Mouse (Mus musculus): ENCODE data around the gene Slc17a2. TPM values are rescaled to one million over a fixed set of nuclear protein-coding genes. Genes with fewer than 3 reads are reported as not detected.
A peak's percentile ranks its signal among the peaks of the same experiment; 100 is the strongest.
"Not testable (repeated sequence)": the region's sequence is repeated elsewhere in the genome, so short reads cannot be mapped to it uniquely, and the experiment has no call there.

The Slc17a2 gene
- polyA plus RNA-seq, 1 experiment from 2014 or later, result not detected

GRCm38 (mm10) chr13:23763242-23763585 is 43.6 kb upstream of the Slc17a2 start:
- H3K9ac ChIP-seq, result 0 out of 2 replicates have a peak overlapping the region, but pooled peaks have one; percentile 37
- H3K4me2 ChIP-seq (replicated peaks), result peak overlapping the region; percentile 90
- H3K4me3 ChIP-seq (replicated peaks; ENCODE audit: low read length), result peak overlapping the region; percentile 49
- H3K27me3 ChIP-seq (ENCODE audit: control insufficient read depth, insufficient read depth, low read length), result no peaks in the 10 kb centered on the region
- no peak for ATAC-seq (ENCODE audit: low FRiP score)
- WGBS, result under 1% methylated on average over 10 of the region's 10 CpGs
- no peak for DNase-seq (ENCODE audit: low spot score)
- H3K9me3 ChIP-seq (ENCODE audit: control insufficient read depth, low read length), result no peaks in the 10 kb centered on the region
- H3K27ac ChIP-seq, result peak overlapping the region; percentile 87
- peaks cover 26% of the 10 kb centered on the region for H3K4me1 ChIP-seq (replicated peaks; ENCODE audit: control insufficient read depth, insufficient read depth, low read length)
- H3K36me3 ChIP-seq (replicated peaks; ENCODE audit: control insufficient read depth, insufficient read depth), result no peaks in the 10 kb centered on the region

DNA sequence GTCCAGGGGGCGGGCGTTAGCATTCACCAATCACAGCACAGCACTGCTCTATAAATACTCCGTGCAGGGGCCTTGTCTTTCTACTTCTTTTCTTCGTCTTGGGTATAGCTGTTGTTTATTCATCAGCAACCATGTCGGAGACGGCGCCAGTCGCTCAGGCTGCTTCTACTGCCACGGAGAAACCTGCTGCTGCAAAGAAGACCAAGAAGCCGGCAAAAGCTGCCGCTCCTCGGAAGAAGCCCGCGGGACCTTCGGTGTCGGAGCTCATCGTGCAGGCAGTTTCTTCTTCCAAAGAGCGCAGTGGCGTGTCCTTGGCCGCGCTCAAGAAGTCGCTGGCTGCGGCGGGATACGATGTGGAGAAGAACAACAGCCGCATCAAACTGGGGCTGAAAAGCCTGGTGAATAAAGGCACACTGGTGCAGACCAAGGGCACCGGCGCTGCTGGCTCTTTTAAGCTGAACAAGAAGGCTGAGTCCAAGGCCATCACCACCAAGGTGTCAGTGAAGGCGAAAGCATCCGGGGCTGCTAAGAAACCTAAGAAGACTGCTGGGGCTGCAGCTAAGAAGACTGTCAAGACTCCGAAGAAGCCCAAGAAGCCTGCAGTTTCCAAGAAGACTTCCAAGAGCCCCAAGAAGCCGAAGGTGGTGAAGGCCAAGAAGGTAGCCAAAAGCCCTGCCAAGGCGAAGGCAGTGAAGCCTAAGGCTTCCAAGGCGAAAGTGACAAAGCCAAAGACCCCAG is 43.0 kb upstream of the Slc17a2 start, which contains the start of gene Hist1h1a:
Gene Hist1h1a (plus strand): TSS at position 81 of the 738 bp plus-strand sequence.
- H3K27ac ChIP-seq, result peak within 1 kb of the TSS; percentile 87
- peak within 1 kb of the TSS; percentile 49 for H3K4me3 ChIP-seq (replicated peaks; ENCODE audit: low read length)
- H3K9me3 ChIP-seq (ENCODE audit: control insufficient read depth, low read length), result no peaks in the 10 kb centered on the region
- ATAC-seq (ENCODE audit: low FRiP score), result peak; percentile 81
- peaks cover 26% of the 10 kb centered on the region for H3K4me1 ChIP-seq (replicated peaks; ENCODE audit: control insufficient read depth, insufficient read depth, low read length)
- WGBS, result 2% methylated on average over 34 of the region's 34 CpGs
- no peaks in the 10 kb centered on the region for H3K36me3 ChIP-seq (replicated peaks; ENCODE audit: control insufficient read depth, insufficient read depth)
- peak within 1 kb of the TSS; percentile 90 for H3K4me2 ChIP-seq (replicated peaks)
- no peaks in the 10 kb centered on the region for H3K27me3 ChIP-seq (ENCODE audit: control insufficient read depth, insufficient read depth, low read length)
- peak; percentile 87 for DNase-seq (ENCODE audit: low spot score)
- peak within 1 kb of the TSS; percentile 68 for H3K9ac ChIP-seq

GRCm38 (mm10) chr13:23764324-23765171 is 42.2 kb upstream of the Slc17a2 start:
- no peak for ATAC-seq (ENCODE audit: low FRiP score)
- H3K4me3 ChIP-seq (replicated peaks; ENCODE audit: low read length), result peak overlapping the region; percentile 49
- peak overlapping the region; percentile 87; the same call in 1 of the 2 replicates for H3K27ac ChIP-seq
- H3K4me2 ChIP-seq (replicated peaks), result peak overlapping the region; percentile 90
- H3K4me1 ChIP-seq (replicated peaks; ENCODE audit: control insufficient read depth, insufficient read depth, low read length), result peaks cover 26% of the 10 kb centered on the region
- H3K9me3 ChIP-seq (ENCODE audit: control insufficient read depth, low read length), result no peaks in the 10 kb centered on the region
- H3K36me3 ChIP-seq (replicated peaks; ENCODE audit: control insufficient read depth, insufficient read depth), result no peaks in the 10 kb centered on the region
- DNase-seq (ENCODE audit: low spot score), result no peak
- no peaks in the 10 kb centered on the region for H3K27me3 ChIP-seq (ENCODE audit: control insufficient read depth, insufficient read depth, low read length)
- H3K9ac ChIP-seq, result peak overlapping the region; percentile 68; the same call in 1 of the 2 replicates
- WGBS, result 40% methylated on average over 12 of the region's 12 CpGs

DNA sequence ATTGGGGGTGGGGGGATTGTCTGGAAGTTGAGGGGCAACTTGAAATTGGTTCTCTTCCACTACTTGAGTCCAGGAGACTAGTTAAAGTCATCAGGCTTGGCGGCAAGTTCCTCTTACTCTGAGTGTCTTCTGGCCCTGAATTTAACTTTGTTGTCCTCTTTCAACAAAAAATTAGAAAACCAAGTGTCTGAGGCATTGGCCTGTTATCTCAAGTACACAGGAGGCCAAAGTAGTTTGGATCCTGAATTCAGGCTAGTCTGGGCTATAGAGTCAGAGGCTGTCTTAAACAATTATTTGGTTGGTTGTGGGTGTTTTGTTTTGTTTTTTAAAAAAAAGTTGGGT is 41.6 kb upstream of the Slc17a2 start:
- H3K27me3 ChIP-seq (ENCODE audit: control insufficient read depth, insufficient read depth, low read length), result no peaks in the 10 kb centered on the region
- H3K36me3 ChIP-seq (replicated peaks; ENCODE audit: control insufficient read depth, insufficient read depth), result no peaks in the 10 kb centered on the region
- DNase-seq (ENCODE audit: low spot score) (no peak), ATAC-seq (ENCODE audit: low FRiP score) (no peak)
- no peak overlapping the region for H3K4me2 ChIP-seq (replicated peaks)
- H3K4me3 ChIP-seq (replicated peaks; ENCODE audit: low read length), result no peak overlapping the region
- no peak overlapping the region for H3K9ac ChIP-seq
- H3K4me1 ChIP-seq (replicated peaks; ENCODE audit: control insufficient read depth, insufficient read depth, low read length), result peaks cover 22% of the 10 kb centered on the region
- no peaks in the 10 kb centered on the region for H3K9me3 ChIP-seq (ENCODE audit: control insufficient read depth, low read length)
- no peak overlapping the region for H3K27ac ChIP-seq
- WGBS, result 81% methylated on average over 1 of the region's 1 CpGs

- Histone ChIP-seq H3K4me1 (replicated peaks; ENCODE audit: control insufficient read depth, insufficient read depth, low read length) (peaks cover 14% of the 10 kb centered on the region; the same call in 1 of the 2 replicates), H3K9me3 (ENCODE audit: control insufficient read depth, low read length) (no peaks in the 10 kb centered on the region), H3K9ac (no peak overlapping the region), H3K36me3 (replicated peaks; ENCODE audit: control insufficient read depth, insufficient read depth) (no peaks in the 10 kb centered on the region), H3K27me3 (ENCODE audit: control insufficient read depth, insufficient read depth, low read length) (no peaks in the 10 kb centered on the region), H3K4me3 (replicated peaks; ENCODE audit: low read length) (no peak overlapping the region), H3K4me2 (replicated peaks) (no peak overlapping the region), H3K27ac (no peak overlapping the region)
- DNase-seq (ENCODE audit: low spot score) (no peak), ATAC-seq (ENCODE audit: low FRiP score) (no peak)
Measured at GRCm38 (mm10) chr13:23766772-23767171, 40.0 kb upstream of the Slc17a2 start.

GRCm38 (mm10) chr13:23768834-23769397 is 37.9 kb upstream of the Slc17a2 start:
- H3K36me3 ChIP-seq (replicated peaks; ENCODE audit: control insufficient read depth, insufficient read depth), result no peaks in the 10 kb centered on the region
- no peaks in the 10 kb centered on the region for H3K27me3 ChIP-seq (ENCODE audit: control insufficient read depth, insufficient read depth, low read length)
- H3K4me3 ChIP-seq (replicated peaks; ENCODE audit: low read length), result no peak overlapping the region
- H3K27ac ChIP-seq, result no peak overlapping the region
- H3K4me1 ChIP-seq (replicated peaks; ENCODE audit: control insufficient read depth, insufficient read depth, low read length), result peaks cover 6% of the 10 kb centered on the region; the same call in 1 of the 2 replicates
- 52% methylated on average over 5 of the region's 5 CpGs for WGBS
- no peak overlapping the region for H3K9ac ChIP-seq
- H3K4me2 ChIP-seq (replicated peaks), result no peak overlapping the region
- ATAC-seq (ENCODE audit: low FRiP score) (no peak), DNase-seq (ENCODE audit: low spot score) (no peak)
- no peaks in the 10 kb centered on the region for H3K9me3 ChIP-seq (ENCODE audit: control insufficient read depth, low read length)

GRCm38 (mm10) chr13:23769613-23770012 is 37.2 kb upstream of the Slc17a2 start, which contains the start of gene Trim38:
Trim38 (plus strand) TSS chr13:23769913.
- 89% methylated on average over 2 of the region's 2 CpGs for WGBS

DNA sequence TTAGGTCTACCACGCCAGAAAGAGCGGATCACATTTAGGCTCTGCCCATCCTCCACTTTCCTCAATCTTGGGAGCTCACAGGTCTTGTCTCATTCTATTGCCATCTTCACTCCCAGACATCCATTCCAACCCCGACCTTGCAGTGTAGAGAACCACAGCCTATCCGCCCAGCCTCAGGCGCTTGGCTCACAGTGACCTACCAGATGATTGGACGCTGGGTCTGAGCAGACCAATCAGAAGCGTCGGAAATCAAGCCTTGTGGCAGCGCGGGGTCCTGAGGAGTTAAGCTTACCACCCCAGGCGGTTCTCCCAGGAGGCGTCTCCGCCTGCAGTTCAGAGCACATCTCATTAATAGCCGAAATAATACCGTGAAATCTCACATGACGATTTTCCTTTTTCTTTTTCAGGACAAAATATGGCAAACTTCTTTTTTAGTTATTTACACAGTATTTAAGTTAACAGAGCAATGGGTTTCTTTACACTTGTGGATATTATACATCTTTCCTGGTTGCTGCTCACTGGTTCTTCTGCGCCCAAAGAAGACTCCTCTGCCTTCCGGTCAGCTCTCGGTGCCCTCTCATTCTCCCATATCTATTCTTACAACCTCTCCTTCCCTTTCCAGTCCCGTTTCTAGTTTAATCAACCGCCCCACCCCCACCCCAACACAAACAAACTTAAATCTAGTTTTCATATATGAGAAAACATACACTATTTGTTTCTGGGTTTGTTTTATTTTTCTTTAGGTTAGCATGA is 34.1 kb upstream of the Slc17a2 start:
- Histone ChIP-seq H3K9me3 (ENCODE audit: control insufficient read depth, low read length) (no peaks in the 10 kb centered on the region), H3K36me3 (replicated peaks; ENCODE audit: control insufficient read depth, insufficient read depth) (no peaks in the 10 kb centered on the region), H3K4me3 (replicated peaks; ENCODE audit: low read length) (no peak overlapping the region), H3K4me1 (replicated peaks; ENCODE audit: control insufficient read depth, insufficient read depth, low read length) (no peaks in the 10 kb centered on the region; the same call in 1 of the 2 replicates), H3K27ac (no peak overlapping the region), H3K27me3 (ENCODE audit: control insufficient read depth, insufficient read depth, low read length) (no peaks in the 10 kb centered on the region), H3K4me2 (replicated peaks) (peak overlapping the region; percentile 31), H3K9ac (no peak overlapping the region)
- DNase-seq (ENCODE audit: low spot score) (peak; percentile 42), ATAC-seq (ENCODE audit: low FRiP score) (peak; percentile 87)
- WGBS, result 23% methylated on average over 21 of the region's 21 CpGs

More at GRCm38 (mm10) chr13:23769613-23770012, 37.2 kb upstream of the Slc17a2 start, which contains the start of gene Trim38:
- not testable (repeated sequence) for H3K27ac ChIP-seq; H3K4me3 ChIP-seq (replicated peaks; ENCODE audit: low read length); H3K4me1 ChIP-seq (replicated peaks; ENCODE audit: control insufficient read depth, insufficient read depth, low read length); H3K36me3 ChIP-seq (replicated peaks; ENCODE audit: control insufficient read depth, insufficient read depth); H3K27me3 ChIP-seq (ENCODE audit: control insufficient read depth, insufficient read depth, low read length); H3K9me3 ChIP-seq (ENCODE audit: control insufficient read depth, low read length); H3K9ac ChIP-seq; H3K4me2 ChIP-seq (replicated peaks); ATAC-seq (ENCODE audit: low FRiP score); DNase-seq (ENCODE audit: low spot score)

Measured in hindbrain, embryonic 14.5 days (tissue).